Mouse (Mus musculus) spleen, adult 2 months (tissue): ENCODE measurements around the gene Slc35f6.

Source experiments
- CTCF ChIP-seq: fragments of 200-500 bp; IDR thresholded peaks from 2 replicates; pipeline ENCODE4 v1.5.1; 2011; ENCODE audit warnings: mild to moderate bottlenecking, inconsistent platforms; ENCODE audit not compliant: insufficient read depth, insufficient read length, insufficient replicate concordance; ENCODE audit errors: extremely low read depth
- POLR2A ChIP-seq: fragments of 200-500 bp; IDR thresholded peaks from 2 replicates; pipeline ENCODE4 v1.6.1; 2011; ENCODE audit warnings: low read depth, low read length, inconsistent platforms

GRCm38 (mm10) chr5:30659042-30659441 lies 11.3 kb downstream of the Slc35f6 start:
- TF ChIP-seq CTCF (no peak), POLR2A (no peak)
